Mouse (Mus musculus): ENCODE measurements around the gene Bach2. TPM values are rescaled to one million over a fixed set of nuclear protein-coding genes. Genes with fewer than 3 reads are reported as not detected.

Bach2 gene
- polyA plus RNA-seq, 1 experiment from 2014 or later, result 8.2 TPM

GRCm38 (mm10) chr4:32423667-32424066 is 185.1 kb downstream of the Bach2 start:
- Histone ChIP-seq H3K4me3 (ENCODE audit: control insufficient read depth in 1 of 2, insufficient read depth in 1 of 2, low read depth in 1 of 2, low read length in 2 of 2) (no peak overlapping the region), H3K27ac (replicated peaks in 1 of 2; ENCODE audit: control insufficient read depth in 1 of 2, insufficient read depth in 1 of 2, low read depth in 2 of 2, low read length in 2 of 2) (no peak overlapping the region), H3K9me3 (ENCODE audit: control insufficient read depth, low read length) (no peaks in the 10 kb centered on the region), H3K4me1 (ENCODE audit: control insufficient read depth in 2 of 2, insufficient read depth in 2 of 2, low read length in 2 of 2) (peaks cover 0 to 5% of the 10 kb centered on the region in 2 experiments; a peak in 2 of 4 replicates), H3K36me3 (ENCODE audit: control insufficient read depth, insufficient read depth, low read length) (no peaks in the 10 kb centered on the region), H3K9ac (ENCODE audit: low read length) (no peak overlapping the region), H3K27me3 (ENCODE audit: control insufficient read depth, insufficient read depth, low read length) (no peaks in the 10 kb centered on the region), H3K4me2 (ENCODE audit: low read length) (no peak overlapping the region)
- ATAC-seq (ENCODE audit: insufficient number of reproducible peaks, insufficient read depth, low FRiP score, low read depth), result no peak
- 50% methylated on average over 5 of the region's 5 CpGs for WGBS

GRCm38 (mm10) chr4:32424434-32424833 is 185.8 kb downstream of the Bach2 start:
- WGBS, result 71% methylated on average over 7 of the region's 7 CpGs
- H3K36me3 ChIP-seq (ENCODE audit: control insufficient read depth, insufficient read depth, low read length), result no peaks in the 10 kb centered on the region
- no peak for ATAC-seq (ENCODE audit: insufficient number of reproducible peaks, insufficient read depth, low FRiP score, low read depth)

GRCm38 (mm10) chr4:32425060-32425459 is 186.5 kb downstream of the Bach2 start:
- H3K9me3 ChIP-seq (ENCODE audit: control insufficient read depth, low read length), result no peaks in the 10 kb centered on the region
- H3K4me3 ChIP-seq (ENCODE audit: control insufficient read depth in 1 of 2, insufficient read depth in 1 of 2, low read depth in 1 of 2, low read length in 2 of 2), result no peak overlapping the region
- H3K4me1 ChIP-seq (ENCODE audit: control insufficient read depth in 2 of 2, insufficient read depth in 2 of 2, low read length in 2 of 2), result peaks cover 1 to 5% of the 10 kb centered on the region in 2 experiments
- H3K27me3 ChIP-seq (ENCODE audit: control insufficient read depth, insufficient read depth, low read length), result no peaks in the 10 kb centered on the region
- no peaks in the 10 kb centered on the region for H3K36me3 ChIP-seq (ENCODE audit: control insufficient read depth, insufficient read depth, low read length)
- no peak for ATAC-seq (ENCODE audit: insufficient number of reproducible peaks, insufficient read depth, low FRiP score, low read depth)
- H3K9ac ChIP-seq (ENCODE audit: low read length), result no peak overlapping the region
- H3K4me2 ChIP-seq (ENCODE audit: low read length), result no peak overlapping the region
- WGBS, result 76% methylated on average over 7 of the region's 7 CpGs
- H3K27ac ChIP-seq (replicated peaks in 1 of 2; ENCODE audit: control insufficient read depth in 1 of 2, insufficient read depth in 1 of 2, low read depth in 2 of 2, low read length in 2 of 2), result no peak overlapping the region

More at GRCm38 (mm10) chr4:32424434-32424833, 185.8 kb downstream of the Bach2 start:
- Histone ChIP-seq H3K27ac (replicated peaks in 1 of 2; ENCODE audit: control insufficient read depth in 1 of 2, insufficient read depth in 1 of 2, low read depth in 2 of 2, low read length in 2 of 2) (no peak overlapping the region), H3K9me3 (ENCODE audit: control insufficient read depth, low read length) (no peaks in the 10 kb centered on the region), H3K9ac (ENCODE audit: low read length) (no peak overlapping the region), H3K4me1 (ENCODE audit: control insufficient read depth in 2 of 2, insufficient read depth in 2 of 2, low read length in 2 of 2) (peaks cover 0 to 5% of the 10 kb centered on the region in 2 experiments; a peak in 2 of 4 replicates), H3K27me3 (ENCODE audit: control insufficient read depth, insufficient read depth, low read length) (no peaks in the 10 kb centered on the region), H3K4me3 (ENCODE audit: control insufficient read depth in 1 of 2, insufficient read depth in 1 of 2, low read depth in 1 of 2, low read length in 2 of 2) (no peak overlapping the region), H3K4me2 (ENCODE audit: low read length) (no peak overlapping the region)

GRCm38 (mm10) chr4:32425641-32426040 is 187.0 kb downstream of the Bach2 start:
- no peak overlapping the region for H3K9ac ChIP-seq (ENCODE audit: low read length)
- no peak overlapping the region for H3K4me3 ChIP-seq (ENCODE audit: control insufficient read depth in 1 of 2, insufficient read depth in 1 of 2, low read depth in 1 of 2, low read length in 2 of 2)
- H3K4me1 ChIP-seq (ENCODE audit: control insufficient read depth in 2 of 2, insufficient read depth in 2 of 2, low read length in 2 of 2), result peaks cover 5 to 8% of the 10 kb centered on the region in 2 experiments
- 61% methylated on average over 3 of the region's 3 CpGs for WGBS
- no peaks in the 10 kb centered on the region for H3K36me3 ChIP-seq (ENCODE audit: control insufficient read depth, insufficient read depth, low read length)
- ATAC-seq (ENCODE audit: insufficient number of reproducible peaks, insufficient read depth, low FRiP score, low read depth), result no peak
- H3K4me2 ChIP-seq (ENCODE audit: low read length), result no peak overlapping the region
- no peak overlapping the region for H3K27ac ChIP-seq (replicated peaks in 1 of 2; ENCODE audit: control insufficient read depth in 1 of 2, insufficient read depth in 1 of 2, low read depth in 2 of 2, low read length in 2 of 2)
- no peaks in the 10 kb centered on the region for H3K9me3 ChIP-seq (ENCODE audit: control insufficient read depth, low read length)
- no peaks in the 10 kb centered on the region for H3K27me3 ChIP-seq (ENCODE audit: control insufficient read depth, insufficient read depth, low read length)

GRCm38 (mm10) chr4:32426779-32427577 is 188.4 kb downstream of the Bach2 start:
- WGBS, result 81% methylated on average over 27 of the region's 27 CpGs
- Histone ChIP-seq H3K4me1 (ENCODE audit: control insufficient read depth in 2 of 2, insufficient read depth in 2 of 2, low read length in 2 of 2) (peaks cover 12 to 13% of the 10 kb centered on the region in 2 experiments), H3K27me3 (ENCODE audit: control insufficient read depth, insufficient read depth, low read length) (no peaks in the 10 kb centered on the region), H3K36me3 (ENCODE audit: control insufficient read depth, insufficient read depth, low read length) (no peaks in the 10 kb centered on the region), H3K27ac (replicated peaks in 1 of 2; ENCODE audit: control insufficient read depth in 1 of 2, insufficient read depth in 1 of 2, low read depth in 2 of 2, low read length in 2 of 2) (no peak overlapping the region), H3K4me2 (ENCODE audit: low read length) (no peak overlapping the region), H3K4me3 (ENCODE audit: control insufficient read depth in 1 of 2, insufficient read depth in 1 of 2, low read depth in 1 of 2, low read length in 2 of 2) (no peak overlapping the region), H3K9ac (ENCODE audit: low read length) (no peak overlapping the region), H3K9me3 (ENCODE audit: control insufficient read depth, low read length) (no peaks in the 10 kb centered on the region)
- ATAC-seq (ENCODE audit: insufficient number of reproducible peaks, insufficient read depth, low FRiP score, low read depth), result no peak

GRCm38 (mm10) chr4:32428738-32429137 is 190.1 kb downstream of the Bach2 start:
- Histone ChIP-seq H3K4me1 (ENCODE audit: control insufficient read depth in 2 of 2, insufficient read depth in 2 of 2, low read length in 2 of 2) (peaks cover 13 to 16% of the 10 kb centered on the region in 2 experiments), H3K27me3 (ENCODE audit: control insufficient read depth, insufficient read depth, low read length) (no peaks in the 10 kb centered on the region), H3K4me2 (ENCODE audit: low read length) (no peak overlapping the region), H3K27ac (replicated peaks in 1 of 2; ENCODE audit: control insufficient read depth in 1 of 2, insufficient read depth in 1 of 2, low read depth in 2 of 2, low read length in 2 of 2) (no peak overlapping the region), H3K9me3 (ENCODE audit: control insufficient read depth, low read length) (no peaks in the 10 kb centered on the region), H3K4me3 (ENCODE audit: control insufficient read depth in 1 of 2, insufficient read depth in 1 of 2, low read depth in 1 of 2, low read length in 2 of 2) (no peak overlapping the region), H3K36me3 (ENCODE audit: control insufficient read depth, insufficient read depth, low read length) (no peaks in the 10 kb centered on the region), H3K9ac (ENCODE audit: low read length) (no peak overlapping the region)
- ATAC-seq (ENCODE audit: insufficient number of reproducible peaks, insufficient read depth, low FRiP score, low read depth), result no peak
- WGBS, result 82% methylated on average over 9 of the region's 9 CpGs

- peak overlapping the region in 1 of 2 experiments; percentile 79; a peak in 1 of 4 replicates for H3K27ac ChIP-seq (replicated peaks in 1 of 2; ENCODE audit: control insufficient read depth in 1 of 2, insufficient read depth in 1 of 2, low read depth in 2 of 2, low read length in 2 of 2)
These were observed 191.5 kb downstream of the Bach2 start for GRCm38 (mm10) chr4:32430136-32430535.

More at GRCm38 (mm10) chr4:32430136-32430535, 191.5 kb downstream of the Bach2 start:
- ATAC-seq (ENCODE audit: insufficient number of reproducible peaks, insufficient read depth, low FRiP score, low read depth), result no peak
- H3K4me2 ChIP-seq (ENCODE audit: low read length), result peak overlapping the region; percentile 60
- H3K9me3 ChIP-seq (ENCODE audit: control insufficient read depth, low read length), result no peaks in the 10 kb centered on the region
- 81% methylated on average over 11 of the region's 11 CpGs for WGBS
- H3K27me3 ChIP-seq (ENCODE audit: control insufficient read depth, insufficient read depth, low read length), result no peaks in the 10 kb centered on the region
- peaks cover 12 to 13% of the 10 kb centered on the region in 2 experiments for H3K4me1 ChIP-seq (ENCODE audit: control insufficient read depth in 2 of 2, insufficient read depth in 2 of 2, low read length in 2 of 2)
- H3K9ac ChIP-seq (ENCODE audit: low read length), result no peak overlapping the region
- no peaks in the 10 kb centered on the region for H3K36me3 ChIP-seq (ENCODE audit: control insufficient read depth, insufficient read depth, low read length)
- H3K4me3 ChIP-seq (ENCODE audit: control insufficient read depth in 1 of 2, insufficient read depth in 1 of 2, low read depth in 1 of 2, low read length in 2 of 2), result no peak overlapping the region
